Mouse (Mus musculus) hindlimb bud, embryonic 11.5 days (tissue): ENCODE results near the gene Obp2b.
A peak's percentile ranks its signal among the peaks of the same experiment; 100 is the strongest.
"Not testable (repeated sequence)": the region's sequence is repeated elsewhere in the genome, so short reads cannot be mapped to it uniquely, and the experiment has no call there.

Source experiments
- DNase-seq: peaks from one replicate; pipeline ENCODE4 v3.0.0-alpha.2; 2012; ENCODE audit warnings: low read depth, low spot score; ENCODE audit errors: extremely low spot score

Obp2b gene

GRCm38 (mm10) chr2:25736709-25737108 lies at the start of gene Obp2b:
TSS of gene Obp2b (plus strand) at chr2:25737009.
- DNase-seq, result not testable (repeated sequence)

- peak; percentile 41 for DNase-seq
Observed at GRCm38 (mm10) chr2:25694605-25695004, 42.2 kb upstream of the Obp2b start.

- no peak for DNase-seq
Observed at GRCm38 (mm10) chr2:25696951-25697350, 39.9 kb upstream of the Obp2b start.

GRCm38 (mm10) chr2:25698696-25699095 lies 38.1 kb upstream of the Obp2b start:
- no peak for DNase-seq

GRCm38 (mm10) chr2:25699743-25700142 lies 37.1 kb upstream of the Obp2b start, which contains the start of gene Obp2a:
TSS of gene Obp2a (plus strand) at chr2:25700043.
- not testable (repeated sequence) for DNase-seq

- no peak for DNase-seq
Observed at GRCm38 (mm10) chr2:25701001-25701400, 35.8 kb upstream of the Obp2b start.

- no peak for DNase-seq
Observed at GRCm38 (mm10) chr2:25703706-25704105, 33.1 kb upstream of the Obp2b start.

GRCm38 (mm10) chr2:25706643-25707481 lies 29.9 kb upstream of the Obp2b start, which contains the start of gene Bmyc:
TSS of gene Bmyc (plus strand) at chr2:25706739.
- peak; percentile 66 for DNase-seq

GRCm38 (mm10) chr2:25708121-25708520 lies 28.7 kb upstream of the Obp2b start:
- no peak for DNase-seq

GRCm38 (mm10) chr2:25709056-25709455 lies 27.8 kb upstream of the Obp2b start:
- DNase-seq, result not testable (repeated sequence)

GRCm38 (mm10) chr2:25709791-25710190 lies 27.0 kb upstream of the Obp2b start:
- DNase-seq, result not testable (repeated sequence)

- not testable (repeated sequence) for DNase-seq
Observed at GRCm38 (mm10) chr2:25711641-25712040, 25.2 kb upstream of the Obp2b start.

- no peak for DNase-seq
Observed at GRCm38 (mm10) chr2:25717222-25717621, 19.6 kb upstream of the Obp2b start.

- no peak for DNase-seq
Observed at GRCm38 (mm10) chr2:25733199-25733930, 3.4 kb upstream of the Obp2b start.

GRCm38 (mm10) chr2:25741671-25742070 lies 4.9 kb downstream of the Obp2b start:
- DNase-seq, result no peak

- no peak for DNase-seq
Observed at GRCm38 (mm10) chr2:25754201-25754600, 17.4 kb downstream of the Obp2b start.

- no peak for DNase-seq
Observed at GRCm38 (mm10) chr2:25758064-25758625, 21.3 kb downstream of the Obp2b start.

GRCm38 (mm10) chr2:25765269-25765668 lies 28.5 kb downstream of the Obp2b start, which contains the start of gene Lcn3:
TSS of gene Lcn3 (plus strand) at chr2:25765569.
- no peak for DNase-seq

- DNase-seq, result no peak
Observed at GRCm38 (mm10) chr2:25767764-25768163, 31.0 kb downstream of the Obp2b start.

GRCm38 (mm10) chr2:25773507-25773906 lies 36.7 kb downstream of the Obp2b start:
- DNase-seq, result no peak

GRCm38 (mm10) chr2:25774640-25775039 lies 37.8 kb downstream of the Obp2b start:
- DNase-seq, result no peak
